Mouse (Mus musculus) E14TG2a.4 (cell line): ENCODE measurements around the gene Agxt2.

Experiments used
- CTCF ChIP-seq: conservative IDR thresholded peaks from 2 replicates; pipeline ENCODE4 v1.5.1; 2014; ENCODE audit warnings: low read length
- NANOG ChIP-seq: IDR thresholded peaks from 2 replicates; pipeline ENCODE4 v1.6.1; 2014; ENCODE audit warnings: borderline replicate concordance, low read length, mixed read lengths
- POU5F1 ChIP-seq: IDR thresholded peaks from 2 replicates; pipeline ENCODE4 v1.6.1; 2014; ENCODE audit warnings: low read length, borderline replicate concordance

- TF ChIP-seq CTCF (no peak), POU5F1 (no peak), NANOG (no peak)
Observed at GRCm38 (mm10) chr15:10332566-10332965, 25.8 kb upstream of the Agxt2 start.
